Mouse (Mus musculus) lung, postnatal 10 days (tissue): ENCODE results near the gene Inpp5f.
"Not testable (repeated sequence)": the region's sequence is repeated elsewhere in the genome, so short reads cannot be mapped to it uniquely, and the experiment has no call there.

Experiments used
- DNase-seq: peaks from one replicate; pipeline ENCODE4 v3.0.0; 2021

Inpp5f gene

DNA sequence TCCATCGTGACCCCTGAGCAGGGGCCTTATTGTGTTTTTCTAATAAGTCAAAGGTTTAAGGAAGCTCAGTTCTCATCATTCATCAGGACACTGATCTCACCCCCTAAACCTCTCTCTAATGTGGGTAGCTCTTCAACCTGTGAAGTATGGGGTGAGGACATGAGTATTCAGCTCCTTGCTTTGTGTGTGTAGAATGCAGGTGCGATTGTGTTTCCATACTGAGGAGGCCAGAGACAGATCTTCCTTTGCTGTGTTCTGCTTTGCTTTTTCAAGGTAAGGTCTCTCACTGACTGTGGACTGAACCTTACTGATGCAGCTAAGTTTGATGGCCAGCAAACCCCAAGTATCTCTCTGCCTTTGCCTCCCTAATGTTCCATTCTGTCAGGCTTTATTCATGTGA is 14.9 kb upstream of the Inpp5f start:
- DNase-seq, result no peak

DNA sequence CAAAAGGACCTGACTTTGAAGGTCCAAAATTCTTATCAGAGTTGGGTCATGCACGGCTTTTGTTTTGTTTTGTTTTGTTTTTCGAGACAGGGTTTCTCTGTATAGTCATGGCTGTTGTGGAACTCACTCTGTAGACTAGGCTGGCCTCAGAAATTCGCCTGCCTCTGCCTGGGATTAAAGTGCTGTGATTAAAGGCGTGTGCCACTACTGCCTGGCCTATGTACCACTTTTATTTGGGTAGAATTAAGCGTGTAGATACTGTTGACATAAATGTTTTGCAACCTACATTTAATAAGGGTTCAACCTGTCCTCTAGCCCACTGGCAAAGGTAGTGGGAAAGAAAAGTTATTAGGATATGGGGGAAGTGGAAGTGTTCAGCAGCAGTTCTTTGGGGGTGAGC is 12.1 kb upstream of the Inpp5f start:
- no peak for DNase-seq

DNA sequence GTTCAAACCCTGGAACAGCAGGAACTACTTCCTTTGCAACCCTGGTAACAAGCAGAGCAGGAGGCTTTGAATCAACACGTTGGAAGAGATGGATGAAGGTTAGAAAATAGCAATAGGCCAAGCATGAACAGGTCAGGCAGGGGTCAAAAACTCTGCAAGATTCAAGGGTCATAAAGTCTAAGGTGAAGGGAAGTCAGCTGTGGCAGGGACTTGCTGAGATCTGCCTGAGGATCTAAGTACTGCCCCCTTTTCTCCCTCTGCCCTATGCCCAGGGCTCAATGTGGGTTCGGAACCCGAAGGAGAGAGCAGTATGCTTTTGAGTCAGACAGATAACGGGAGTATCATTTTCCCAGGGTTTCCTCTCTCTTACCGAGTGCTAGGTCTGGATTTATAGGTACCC is 9.3 kb upstream of the Inpp5f start:
- no peak for DNase-seq

DNA sequence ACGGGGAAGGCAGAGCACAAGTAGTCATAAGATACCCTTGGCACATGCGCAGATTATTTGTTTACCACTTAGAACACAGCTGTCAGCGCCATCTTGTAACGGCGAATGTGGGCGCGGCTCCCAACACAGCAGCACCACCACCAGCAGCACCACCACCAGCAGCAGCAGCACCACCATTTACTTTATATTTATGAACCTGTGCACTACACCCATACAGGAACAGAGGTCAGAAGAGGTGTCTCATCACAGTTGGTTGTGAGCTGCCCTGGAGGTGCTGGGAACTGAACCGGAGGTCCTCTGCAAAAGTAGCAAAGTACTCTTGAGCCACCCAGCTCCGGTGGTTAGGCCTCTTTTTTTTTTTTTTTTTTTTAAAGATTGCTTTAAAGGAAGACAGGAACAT is 1.2 kb upstream of the Inpp5f start:
- not testable (repeated sequence) for DNase-seq

DNA sequence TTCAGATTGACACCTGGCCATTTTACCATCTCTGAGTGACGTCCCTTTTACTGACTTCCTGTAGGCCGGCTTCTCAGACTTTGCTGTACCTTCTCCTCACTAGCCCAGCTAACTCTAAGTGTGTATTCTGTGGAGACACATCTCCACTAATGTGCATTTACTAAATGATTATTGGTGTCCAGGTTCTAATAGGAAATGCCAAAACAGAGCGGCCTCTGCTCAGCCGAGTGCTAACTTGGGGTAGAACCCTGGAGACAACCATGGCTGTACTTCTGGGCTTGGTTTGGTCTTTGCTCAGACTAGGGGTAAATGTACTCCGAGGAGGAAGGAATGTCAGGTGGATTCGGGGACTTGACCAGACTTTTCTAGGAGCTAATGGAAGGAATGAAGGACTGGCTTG is 638 bp upstream of the Inpp5f start:
- no peak for DNase-seq

DNA sequence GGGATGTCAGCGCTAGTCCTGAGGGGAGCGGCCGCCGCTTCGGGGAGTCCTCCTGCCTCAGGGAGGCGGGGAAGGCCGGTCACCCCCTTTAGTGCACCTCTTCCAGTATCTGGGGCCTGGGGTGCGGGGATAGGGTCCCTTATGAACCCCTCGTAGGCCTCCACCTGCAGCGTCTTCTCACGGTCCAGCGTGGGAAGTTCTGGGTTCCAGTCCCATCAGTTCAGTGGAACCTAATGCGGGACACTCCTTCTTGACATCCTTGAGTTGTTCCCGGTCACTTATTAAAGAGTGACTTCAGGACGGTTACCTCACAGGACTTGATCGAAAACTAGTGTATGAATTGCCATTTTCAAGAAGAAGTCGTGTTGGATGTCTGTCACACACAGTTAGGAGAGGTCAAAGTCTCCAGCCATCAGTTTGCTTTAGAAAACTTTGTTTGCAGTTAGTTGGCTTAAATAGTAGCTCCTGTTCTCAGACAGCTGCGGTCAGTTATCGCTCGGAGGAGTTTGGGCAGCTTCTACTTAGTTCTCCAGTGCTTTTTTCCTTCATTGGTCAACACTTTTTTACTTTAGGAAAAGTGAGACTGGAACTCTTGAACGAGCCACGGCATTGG is 777 bp downstream of the Inpp5f start:
- DNase-seq, result no peak

DNA sequence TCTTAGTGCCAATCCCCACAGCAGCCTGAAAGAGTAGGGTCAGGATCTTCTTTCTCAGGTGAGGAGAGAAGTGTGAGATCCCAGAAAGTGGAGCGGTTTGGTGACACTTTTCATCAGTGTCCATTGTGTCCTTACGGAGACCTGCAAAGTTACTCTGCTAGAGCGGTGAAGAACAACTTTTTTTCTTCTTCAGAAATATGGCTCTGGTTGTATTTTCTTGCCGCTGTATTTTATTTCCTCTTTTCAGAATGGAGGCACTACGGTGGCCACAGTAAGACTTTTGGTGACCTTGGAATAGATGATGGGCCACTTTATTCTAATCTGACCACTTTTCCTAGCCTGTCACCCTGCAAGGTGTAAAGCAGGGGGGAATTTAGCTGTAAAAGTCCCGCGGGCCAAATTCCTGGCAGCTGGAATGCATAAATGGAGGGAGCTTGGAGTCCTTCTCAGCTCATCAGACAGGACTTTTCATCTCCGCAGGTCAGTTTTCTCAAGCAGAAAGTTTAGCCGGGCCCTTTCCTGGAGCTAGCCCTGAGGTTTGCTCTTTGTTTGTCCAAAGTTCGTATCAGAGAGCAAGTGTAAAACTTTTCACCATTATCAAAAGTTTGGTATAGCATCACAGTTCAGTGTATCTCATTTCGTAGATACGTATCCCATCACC is 1.5 kb downstream of the Inpp5f start:
- DNase-seq, result no peak

DNA sequence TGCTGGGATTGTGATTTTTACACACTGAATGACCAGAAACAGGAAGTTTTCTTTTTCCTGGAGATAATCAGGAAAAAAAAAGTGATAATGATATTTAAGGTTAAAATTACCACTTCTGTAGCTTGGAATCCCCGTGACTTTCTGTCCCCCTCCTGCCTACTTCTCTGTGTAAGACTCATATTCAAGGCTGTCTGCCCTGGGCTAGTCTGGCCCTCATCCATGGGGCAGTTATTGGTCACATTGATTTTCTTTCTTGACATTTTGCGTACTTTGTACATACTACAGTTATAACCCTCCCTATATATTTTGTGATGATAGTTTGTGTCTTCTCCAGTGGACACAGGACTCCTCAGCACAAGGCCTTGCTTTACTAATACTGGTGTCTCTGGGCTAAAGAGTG is 2.5 kb downstream of the Inpp5f start:
- DNase-seq, result no peak

DNA sequence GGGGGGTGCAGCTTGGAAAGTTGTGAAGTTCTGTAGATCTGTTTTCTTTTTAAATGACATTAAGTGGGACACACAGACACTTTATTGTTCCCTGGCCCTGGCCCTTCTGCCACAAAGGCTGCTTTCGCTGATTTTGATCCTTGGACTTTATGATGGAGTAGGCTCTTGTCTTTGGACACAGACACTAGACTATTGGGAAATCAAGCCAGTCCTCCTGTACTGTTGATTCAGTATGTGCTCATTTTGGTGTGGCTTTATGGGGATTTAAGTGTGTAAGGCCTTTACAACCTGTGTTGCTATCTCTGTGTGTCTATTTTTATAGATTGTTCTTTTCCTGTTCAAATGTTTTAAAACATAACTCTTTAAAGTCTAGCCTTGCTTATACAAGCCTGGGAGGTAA is 6.5 kb downstream of the Inpp5f start:
- DNase-seq, result no peak

DNA sequence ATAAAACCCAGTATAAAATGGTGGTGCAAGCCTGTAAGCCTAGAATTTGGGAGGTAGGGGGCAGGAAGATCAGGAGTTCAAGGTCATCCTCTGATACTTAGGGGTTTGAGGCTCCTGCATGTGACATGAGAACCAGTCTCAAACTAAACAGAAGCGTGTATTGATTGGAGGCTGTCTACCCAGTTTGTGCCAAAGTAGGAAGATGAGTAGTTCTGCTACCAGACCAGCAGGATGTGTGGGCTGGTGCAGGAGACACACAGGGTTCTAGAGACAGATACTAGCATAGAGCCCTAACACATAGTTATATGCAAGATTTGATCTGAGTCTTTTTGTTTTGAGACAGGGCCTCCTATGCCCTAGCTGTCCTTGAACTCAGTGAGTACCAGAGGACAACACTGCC is 9.1 kb downstream of the Inpp5f start:
- no peak for DNase-seq

DNA sequence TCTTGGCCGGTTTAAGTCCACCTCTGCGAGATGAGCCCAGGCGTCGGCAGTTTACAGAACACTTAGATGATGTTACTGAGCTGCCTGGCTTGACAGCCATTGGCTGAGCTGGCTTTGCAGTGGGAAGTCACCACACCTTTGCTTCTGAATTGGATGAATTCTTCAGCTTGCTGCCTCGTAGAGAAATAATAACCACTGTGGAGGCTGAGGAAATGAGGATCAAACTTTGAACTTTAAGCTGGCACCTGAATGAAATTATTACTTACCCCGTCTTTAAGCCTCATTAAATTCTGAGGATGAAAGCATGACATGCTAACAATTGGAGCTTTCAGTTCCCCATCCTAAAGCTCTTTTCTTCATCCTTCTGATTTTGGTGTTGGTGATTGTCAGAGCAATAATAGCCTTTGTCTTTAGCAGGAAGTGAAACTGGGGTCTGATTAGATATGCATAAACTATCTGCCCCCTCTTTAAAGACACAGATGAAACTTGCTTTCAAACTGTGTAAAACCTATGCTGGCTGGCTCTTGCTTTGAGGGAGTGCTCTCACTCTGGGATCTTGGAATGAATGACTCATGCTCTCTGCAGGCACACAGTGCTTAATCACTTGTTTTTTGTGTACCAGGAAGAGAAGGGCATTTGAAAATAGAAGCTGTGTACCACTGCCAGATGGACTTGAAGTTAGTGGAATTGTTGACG is 11.3 kb downstream of the Inpp5f start:
- DNase-seq, result peak; percentile 48

DNA sequence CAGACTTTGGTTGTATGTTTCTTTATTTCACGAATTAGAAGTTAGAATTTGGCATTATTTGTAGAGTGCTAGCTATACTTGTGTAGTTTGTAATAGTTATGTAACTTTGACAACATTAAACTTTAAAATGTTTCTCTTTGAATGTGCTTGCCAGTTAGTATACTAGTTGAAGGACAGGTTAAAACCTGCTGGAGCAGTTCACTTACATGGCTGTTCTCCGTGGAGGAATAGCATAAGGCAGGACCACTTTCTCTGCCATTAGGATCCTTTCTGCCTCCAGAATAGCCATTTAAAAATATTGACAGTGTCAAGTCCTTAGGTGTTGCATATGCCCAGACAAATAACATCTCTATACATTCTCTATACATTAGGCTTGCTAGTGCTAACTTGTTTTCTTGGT is 11.9 kb downstream of the Inpp5f start:
- DNase-seq, result no peak

DNA sequence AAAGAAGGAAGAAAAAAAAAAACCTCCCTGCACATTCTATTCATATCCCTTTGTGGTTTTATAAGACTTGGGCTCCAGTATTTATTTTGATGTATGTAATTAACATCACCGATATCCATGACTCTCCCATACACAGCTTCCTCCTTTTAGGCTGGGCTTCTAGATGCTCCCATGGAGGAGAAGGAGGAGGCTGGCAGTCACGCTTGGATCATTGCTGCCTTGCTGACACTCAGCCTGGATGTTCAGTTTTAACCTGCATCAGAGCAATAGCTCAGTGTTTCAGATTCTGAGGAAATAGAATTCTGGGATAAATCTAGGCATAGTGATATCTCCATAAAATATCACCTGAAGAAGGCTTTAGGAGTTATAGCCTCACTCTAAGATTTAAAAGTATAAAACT is 14.3 kb downstream of the Inpp5f start:
- DNase-seq, result no peak

DNA sequence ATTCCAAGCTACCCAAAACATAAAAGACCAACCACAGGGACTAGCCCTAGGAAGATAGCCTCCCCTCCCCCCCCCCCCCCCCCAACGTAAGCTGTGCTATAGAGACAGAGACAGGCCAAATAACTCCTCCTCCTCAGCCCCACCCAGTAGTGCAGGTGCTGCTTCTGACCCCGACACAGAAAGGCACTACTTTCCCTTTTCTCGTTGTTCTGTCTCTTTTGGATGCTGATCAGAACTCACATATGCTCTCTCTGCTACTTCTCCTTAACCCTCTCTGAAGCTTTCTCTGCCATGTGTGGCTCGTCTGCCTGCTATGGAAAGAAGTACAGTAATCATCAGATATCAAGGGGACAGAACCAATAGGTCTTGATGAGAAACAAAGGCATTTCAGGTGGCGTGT is 15.5 kb downstream of the Inpp5f start:
- no peak for DNase-seq

DNA sequence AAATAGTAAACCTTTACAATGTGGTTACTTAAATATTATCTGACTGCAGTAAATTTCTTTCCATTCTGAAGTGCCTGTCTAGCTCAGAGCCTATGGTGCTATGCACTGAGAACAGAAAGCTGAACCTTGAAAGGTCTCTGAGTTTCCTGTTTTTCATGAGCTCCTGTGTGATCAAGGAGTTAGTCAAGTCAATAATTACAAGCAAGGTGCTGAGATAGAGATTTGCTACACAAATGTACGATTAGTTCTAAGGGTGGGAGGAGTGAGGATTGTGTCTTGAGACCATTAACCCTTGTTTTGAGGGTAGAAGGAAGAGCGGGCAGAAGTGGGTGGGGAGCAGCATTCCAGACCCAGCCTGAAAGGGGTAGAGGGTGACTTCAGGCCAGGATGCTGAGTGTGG is 16.1 kb downstream of the Inpp5f start:
- DNase-seq, result no peak

DNA sequence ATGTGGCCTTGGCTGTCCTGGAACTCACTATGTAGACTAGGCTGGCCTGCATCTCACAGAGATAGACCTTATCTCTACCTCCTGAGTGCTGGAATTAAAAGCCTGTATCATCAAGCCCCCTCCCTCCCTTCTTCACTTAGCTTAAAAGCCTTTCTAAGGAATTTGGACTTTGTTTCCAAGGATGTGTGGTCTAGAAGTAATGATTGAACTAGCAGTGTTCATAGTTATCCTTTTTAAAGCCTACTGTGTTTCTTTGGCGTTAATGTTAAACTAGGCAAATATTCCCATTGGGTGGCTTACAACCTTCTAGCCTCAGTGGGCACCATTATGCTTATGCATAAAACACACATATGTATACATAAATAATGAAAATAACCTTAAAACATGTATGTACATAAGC is 16.6 kb downstream of the Inpp5f start:
- no peak for DNase-seq

DNA sequence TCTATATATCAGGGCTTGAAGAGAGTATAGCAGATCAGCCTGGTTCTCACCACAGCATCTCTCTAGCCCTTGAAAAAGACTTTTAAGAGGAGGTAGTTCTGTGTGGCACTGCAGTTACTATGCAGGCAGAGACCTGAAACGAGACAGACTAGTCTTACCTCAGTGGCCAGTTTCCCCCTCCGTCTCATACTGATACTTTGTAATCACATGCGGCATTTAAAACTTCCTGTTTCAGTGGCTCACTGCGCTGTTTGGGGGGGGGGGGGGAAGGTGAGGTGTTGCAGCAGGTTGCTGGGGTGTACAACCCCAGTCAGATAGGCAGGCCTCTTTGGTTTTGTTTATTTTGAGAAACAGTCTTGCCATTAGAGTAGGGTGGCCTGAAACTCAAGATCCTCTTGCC is 22.0 kb downstream of the Inpp5f start:
- no peak for DNase-seq

DNA sequence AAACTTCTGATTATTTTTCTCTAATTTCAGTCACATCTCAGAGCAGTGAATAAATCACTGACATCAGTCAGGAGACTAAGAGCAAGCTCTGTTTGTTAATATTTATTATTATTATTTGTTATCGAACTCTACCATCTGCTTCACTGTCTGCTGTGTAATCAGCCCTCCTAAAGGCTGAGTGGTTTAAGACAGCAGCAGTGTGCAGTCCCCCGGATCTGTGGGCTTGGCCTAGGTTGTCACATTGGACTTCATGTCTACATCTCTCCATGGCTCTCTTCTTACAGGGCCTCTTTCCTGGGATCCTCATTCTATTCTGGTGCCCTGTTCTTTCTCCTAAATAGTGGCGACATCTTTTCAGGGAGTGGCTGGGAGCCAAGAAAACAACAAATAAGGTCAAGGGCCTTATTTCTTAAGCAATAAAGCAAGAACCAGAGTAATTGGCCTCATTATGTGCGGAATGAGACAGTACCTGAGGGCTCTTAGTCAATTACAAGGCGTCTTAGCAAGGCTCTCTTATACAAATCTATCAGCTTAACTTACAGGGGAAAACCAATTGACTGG is 28.9 kb downstream of the Inpp5f start:
- peak; percentile 6 for DNase-seq

DNA sequence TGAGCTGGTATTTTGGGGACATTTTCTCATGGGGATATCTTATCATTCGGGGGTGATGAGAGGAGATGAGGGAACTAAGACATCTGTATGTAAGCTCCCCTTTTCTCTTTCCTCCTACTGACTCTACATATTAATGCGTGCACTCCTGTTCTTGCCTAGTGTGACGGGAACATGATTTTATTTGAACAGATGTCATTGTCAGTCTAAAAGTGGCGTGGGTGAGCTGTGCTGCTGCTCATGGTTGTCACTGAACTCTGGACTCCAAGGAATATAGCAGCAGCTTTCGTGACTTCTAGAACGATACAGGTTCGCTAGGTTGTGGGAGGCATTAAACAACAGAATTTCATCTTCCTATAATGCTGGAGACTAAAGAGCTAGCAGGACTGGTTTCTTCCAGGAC is 30.4 kb downstream of the Inpp5f start:
- DNase-seq, result no peak

DNA sequence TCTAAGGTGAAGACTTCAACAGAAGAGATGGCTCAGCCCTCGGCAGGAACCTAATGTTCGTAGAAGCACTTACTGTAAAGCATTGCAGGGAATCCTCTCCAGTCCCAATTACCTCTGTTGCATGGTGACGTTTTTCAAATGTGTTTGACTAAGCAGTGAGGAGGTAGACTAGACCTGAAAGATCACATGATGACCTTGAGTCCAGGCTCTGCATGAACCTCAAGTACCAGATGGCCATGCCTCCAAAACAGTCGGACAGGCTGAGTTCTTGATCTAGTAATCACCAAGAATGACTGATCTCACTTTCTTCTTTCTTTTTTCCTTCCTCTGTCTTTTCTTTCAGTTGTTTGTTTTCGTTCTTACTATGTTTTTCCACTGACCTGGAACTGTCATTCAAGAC is 31.3 kb downstream of the Inpp5f start:
- no peak for DNase-seq

DNA sequence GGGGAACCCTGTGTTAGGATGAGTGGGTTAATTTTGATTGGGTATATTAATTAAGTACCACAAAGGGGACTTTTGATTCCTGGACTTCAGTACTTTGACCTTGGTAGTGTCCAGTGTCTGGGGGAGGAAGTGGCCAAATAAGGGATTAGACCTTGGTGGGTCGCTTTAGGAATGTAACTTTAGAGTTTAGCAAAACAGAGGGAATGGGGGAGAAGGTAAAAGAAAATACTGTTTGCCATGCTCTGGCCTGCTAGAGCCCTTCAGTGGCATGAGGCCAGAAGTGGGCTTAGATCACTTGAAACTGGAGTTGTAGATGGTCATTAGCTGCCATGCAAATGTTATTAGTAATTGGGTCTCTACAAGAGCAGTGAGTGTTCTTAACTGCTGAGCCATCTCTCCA is 45.8 kb downstream of the Inpp5f start:
- DNase-seq, result no peak

DNA sequence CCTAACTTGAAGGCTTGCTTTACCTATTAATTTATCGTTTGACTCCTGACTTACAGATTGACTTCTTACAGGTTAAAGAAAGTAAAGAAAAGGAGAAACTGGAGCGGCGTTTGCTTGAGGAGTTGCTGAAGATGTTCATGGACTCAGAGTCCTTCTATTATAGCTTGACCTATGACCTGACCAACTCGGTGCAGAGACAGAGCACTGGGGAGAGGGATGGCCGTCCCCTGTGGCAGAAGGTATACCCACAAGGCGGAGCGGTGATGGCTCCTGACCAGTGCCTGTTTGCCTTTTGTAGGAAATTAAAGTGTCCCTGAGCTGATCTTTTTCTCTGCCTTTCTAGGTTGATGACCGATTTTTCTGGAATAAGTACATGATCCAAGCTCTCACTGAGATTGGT is 52.8 kb downstream of the Inpp5f start:
- DNase-seq, result no peak

DNA sequence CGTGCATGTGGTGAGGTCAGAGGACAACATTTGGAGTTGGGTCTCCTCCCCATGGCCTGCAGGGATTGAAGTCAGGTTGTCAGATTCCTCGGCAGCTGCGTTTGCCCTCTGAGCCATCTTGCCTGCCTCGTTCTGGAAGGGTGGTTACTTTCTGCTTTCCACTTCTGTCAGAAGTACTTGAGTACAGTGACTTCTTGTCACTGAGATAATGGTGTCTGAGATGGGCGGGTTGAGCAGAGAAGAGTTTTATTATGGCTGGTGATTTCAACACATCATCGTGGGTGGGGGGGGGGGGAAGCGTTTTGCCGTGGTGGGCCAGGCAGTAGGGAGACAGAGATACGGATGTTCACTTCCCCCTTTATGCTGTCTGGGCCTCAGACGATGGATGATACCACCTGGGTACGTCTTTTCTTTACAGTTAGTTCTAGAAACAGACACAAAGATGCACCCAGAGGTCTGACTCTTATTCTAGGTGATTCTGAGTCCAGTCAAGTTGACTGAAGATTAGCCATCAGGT is 53.8 kb downstream of the Inpp5f start:
- DNase-seq, result no peak

DNA sequence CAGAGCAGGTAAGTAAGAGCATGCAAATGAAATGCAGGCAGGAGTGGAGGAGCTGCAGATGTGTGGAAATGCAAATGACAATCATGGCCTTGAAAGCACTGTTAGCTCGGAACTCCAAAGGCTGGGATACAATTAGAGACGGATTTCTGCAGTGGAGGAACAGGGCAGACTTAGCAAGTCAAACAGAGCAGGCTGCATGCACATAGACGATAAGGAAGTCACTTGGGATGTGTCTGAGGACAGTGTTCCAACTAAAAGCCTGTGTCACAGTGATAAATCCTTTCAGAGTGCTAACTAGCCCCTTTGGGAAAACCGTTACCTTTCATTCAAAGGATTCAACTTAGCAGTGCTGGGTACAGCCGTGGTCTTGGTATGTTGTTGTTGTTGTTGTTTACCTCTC is 56.7 kb downstream of the Inpp5f start:
- no peak for DNase-seq
